Mouse (Mus musculus) embryonic facial prominence, embryonic 10.5 days (tissue): ENCODE results near the gene Shc1. TPM values are rescaled to one million over a fixed set of nuclear protein-coding genes. Genes with fewer than 3 reads are reported as not detected.
"Not testable (repeated sequence)": the region's sequence is repeated elsewhere in the genome, so short reads cannot be mapped to it uniquely, and the experiment has no call there.

Experiments used
- DNase-seq: peaks from one replicate; pipeline ENCODE4 v3.0.0-alpha.2; 2017; ENCODE audit warnings: low spot score
- H3K27ac ChIP-seq: fragments of 300-500 bp; sonication (generic); replicated peaks from 2 replicates; pipeline ENCODE4 v1.5.1; 2016; ENCODE audit warnings: mild to moderate bottlenecking
- H3K27me3 ChIP-seq: fragments of 300-500 bp; sonication (generic); replicated peaks from 2 replicates; pipeline ENCODE4 v1.6.1; 2016; ENCODE audit warnings: low read depth, mild to moderate bottlenecking; ENCODE audit not compliant: poor library complexity, severe bottlenecking
- H3K36me3 ChIP-seq: fragments of 300-500 bp; sonication (generic); replicated peaks from 2 replicates; pipeline ENCODE4 v1.6.1; 2016; ENCODE audit warnings: mild to moderate bottlenecking, moderate library complexity
- H3K4me1 ChIP-seq: fragments of 300-500 bp; sonication (generic); 2 replicates; pipeline ENCODE4 v1.6.1; 2016
- H3K4me3 ChIP-seq: fragments of 300-500 bp; sonication (generic); 2 replicates; pipeline ENCODE4 v1.5.1; 2016; ENCODE audit warnings: mild to moderate bottlenecking, moderate library complexity
- H3K9me3 ChIP-seq: fragments of 300-500 bp; sonication (generic); 2 replicates; pipeline ENCODE4 v1.6.1; 2016; ENCODE audit warnings: mild to moderate bottlenecking
- WGBS: fragments of 180-500 bp; shearing (Covaris S2); methylation state at CpG from one replicate; pipeline ENCODE4 v1.1.7; 2016; 5-methylcytosine and 5-hydroxymethylcytosine counted together
- polyA plus RNA-seq: library from polyadenylated mRNA; unstranded; fragments of >200 nt; fragmentation: Nextera tagmentation; extraction: Ambion mirVana; gene quantifications from 2 replicates; pipeline ENCODE4 v1.2.1, GENCODE M21; 2016

The Shc1 gene
- polyA plus RNA-seq, 1 experiment from 2014 or later: 82.0 TPM

- 93% methylated on average over 5 of the region's 5 CpGs for WGBS
- Histone ChIP-seq H3K27me3 (no peaks in the 10 kb centered on the region), H3K4me1 (peaks cover 48% of the 10 kb centered on the region), H3K9me3 (no peaks in the 10 kb centered on the region), H3K36me3 (peaks cover 59% of the 10 kb centered on the region), H3K27ac (no peak overlapping the region), H3K4me3 (peak overlapping the region; percentile 11; the same call in 1 of the 2 replicates)
- DNase-seq: no peak
Observed at GRCm38 (mm10) chr3:89424416-89425140, 6.3 kb downstream of the Shc1 start.

DNA sequence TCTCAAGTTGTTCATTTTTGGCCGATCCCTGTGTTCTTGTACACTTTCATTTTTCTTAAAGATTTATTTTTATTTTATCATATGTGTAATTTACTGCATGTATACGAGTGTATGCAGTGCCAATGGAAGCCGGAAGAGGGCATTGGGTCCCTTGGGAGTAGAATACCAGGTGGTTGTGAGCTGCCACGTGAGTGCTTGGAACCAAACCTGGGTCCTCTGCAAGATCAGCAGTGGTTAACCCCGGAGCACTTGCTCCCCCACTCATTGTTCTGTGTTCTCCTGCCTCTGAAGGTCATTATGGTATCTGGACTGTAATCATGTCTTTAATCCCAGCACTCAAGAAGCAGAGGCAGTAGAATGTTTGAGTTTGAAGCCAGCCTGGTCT is 6.9 kb downstream of the Shc1 start:
- DNase-seq: no peak
- WGBS: 88% methylated on average over 5 of the region's 5 CpGs
- Histone ChIP-seq H3K9me3 (no peaks in the 10 kb centered on the region), H3K36me3 (peaks cover 59% of the 10 kb centered on the region), H3K4me3 (no peak overlapping the region), H3K27ac (no peak overlapping the region), H3K27me3 (no peaks in the 10 kb centered on the region), H3K4me1 (peaks cover 48% of the 10 kb centered on the region)

- H3K4me1 ChIP-seq: peaks cover 49% of the 10 kb centered on the region
- peaks cover 59% of the 10 kb centered on the region for H3K36me3 ChIP-seq
- H3K27me3 ChIP-seq: no peaks in the 10 kb centered on the region
- whole genome bisulfite sequencing: 89% methylated on average over 4 of the region's 4 CpGs
- no peak overlapping the region for H3K27ac ChIP-seq
- no peak overlapping the region for H3K4me3 ChIP-seq
- DNase-seq: no peak
- no peaks in the 10 kb centered on the region for H3K9me3 ChIP-seq
Observed at GRCm38 (mm10) chr3:89425876-89426275, 7.6 kb downstream of the Shc1 start.

GRCm38 (mm10) chr3:89429021-89429420 is 10.8 kb downstream of the Shc1 start:
- H3K9me3 ChIP-seq, H3K27me3 ChIP-seq, H3K4me3 ChIP-seq, DNase-seq, H3K27ac ChIP-seq: not testable (repeated sequence)
- peaks cover 67% of the 10 kb centered on the region for H3K36me3 ChIP-seq
- H3K4me1 ChIP-seq: peaks cover 33% of the 10 kb centered on the region
- WGBS: 91% methylated on average over 7 of the region's 7 CpGs

- no peaks in the 10 kb centered on the region for H3K27me3 ChIP-seq
- no peaks in the 10 kb centered on the region for H3K9me3 ChIP-seq
- H3K27ac ChIP-seq: peak within 1 kb of the TSS; percentile 91
- WGBS: 2% methylated on average over 68 of the region's 68 CpGs
- peak; percentile 98 for DNase-seq
- peaks cover 65% of the 10 kb centered on the region for H3K36me3 ChIP-seq
- H3K4me1 ChIP-seq: peaks cover 33% of the 10 kb centered on the region
- H3K4me3 ChIP-seq: peak within 1 kb of the TSS; percentile 93
Observed at GRCm38 (mm10) chr3:89430171-89431159, 12.2 kb downstream of the Shc1 start, which contains the start of gene Pygo2. Gene Pygo2, plus strand, starts transcription at chr3:89430214.

GRCm38 (mm10) chr3:89432606-89433005 is 14.4 kb downstream of the Shc1 start:
- Histone ChIP-seq H3K9me3 (no peaks in the 10 kb centered on the region), H3K36me3 (peaks cover 45% of the 10 kb centered on the region), H3K27ac (no peak overlapping the region), H3K4me1 (peaks cover 49% of the 10 kb centered on the region), H3K4me3 (0 out of 2 replicates have a peak overlapping the region, but pooled peaks have one; percentile 2), H3K27me3 (no peaks in the 10 kb centered on the region)
- no peak for DNase-seq
- WGBS: 93% methylated on average over 8 of the region's 8 CpGs

GRCm38 (mm10) chr3:89434532-89434931 is 16.3 kb downstream of the Shc1 start:
- 81% methylated on average over 11 of the region's 11 CpGs for WGBS
- H3K4me3 ChIP-seq: no peak overlapping the region
- no peaks in the 10 kb centered on the region for H3K27me3 ChIP-seq
- H3K9me3 ChIP-seq: no peaks in the 10 kb centered on the region
- peaks cover 56% of the 10 kb centered on the region for H3K4me1 ChIP-seq
- H3K27ac ChIP-seq: peak overlapping the region; percentile 24; the same call in 1 of the 2 replicates
- H3K36me3 ChIP-seq: peaks cover 32% of the 10 kb centered on the region
- no peak for DNase-seq

- no peak overlapping the region for H3K4me3 ChIP-seq
- H3K4me1 ChIP-seq: peaks cover 51% of the 10 kb centered on the region
- no peaks in the 10 kb centered on the region for H3K9me3 ChIP-seq
- peaks cover 36% of the 10 kb centered on the region for H3K36me3 ChIP-seq
- DNase-seq: no peak
- H3K27me3 ChIP-seq: no peaks in the 10 kb centered on the region
- no peak overlapping the region for H3K27ac ChIP-seq
- WGBS: 60% methylated on average over 7 of the region's 7 CpGs
Observed at GRCm38 (mm10) chr3:89435041-89435440, 16.8 kb downstream of the Shc1 start.

GRCm38 (mm10) chr3:89436176-89437113 is 18.2 kb downstream of the Shc1 start, which contains the start of gene Pbxip1:
Gene Pbxip1, plus strand, starts transcription at chr3:89436706.
- H3K4me3 ChIP-seq: peak within 1 kb of the TSS; percentile 67
- no peaks in the 10 kb centered on the region for H3K9me3 ChIP-seq
- DNase-seq: peak; percentile 91
- H3K4me1 ChIP-seq: peaks cover 37% of the 10 kb centered on the region
- peaks cover 42% of the 10 kb centered on the region for H3K36me3 ChIP-seq
- WGBS: 5% methylated on average over 16 of the region's 16 CpGs
- no peaks in the 10 kb centered on the region for H3K27me3 ChIP-seq
- H3K27ac ChIP-seq: peak within 1 kb of the TSS; percentile 85

GRCm38 (mm10) chr3:89437269-89437668 is 19.0 kb downstream of the Shc1 start:
- H3K4me1 ChIP-seq: peaks cover 31% of the 10 kb centered on the region
- peak; percentile 48 for DNase-seq
- no peaks in the 10 kb centered on the region for H3K9me3 ChIP-seq
- peak overlapping the region; percentile 67 for H3K4me3 ChIP-seq
- WGBS: 35% methylated on average over 5 of the region's 5 CpGs
- H3K27me3 ChIP-seq: no peaks in the 10 kb centered on the region
- peak overlapping the region; percentile 85 for H3K27ac ChIP-seq
- peaks cover 39% of the 10 kb centered on the region for H3K36me3 ChIP-seq

DNA sequence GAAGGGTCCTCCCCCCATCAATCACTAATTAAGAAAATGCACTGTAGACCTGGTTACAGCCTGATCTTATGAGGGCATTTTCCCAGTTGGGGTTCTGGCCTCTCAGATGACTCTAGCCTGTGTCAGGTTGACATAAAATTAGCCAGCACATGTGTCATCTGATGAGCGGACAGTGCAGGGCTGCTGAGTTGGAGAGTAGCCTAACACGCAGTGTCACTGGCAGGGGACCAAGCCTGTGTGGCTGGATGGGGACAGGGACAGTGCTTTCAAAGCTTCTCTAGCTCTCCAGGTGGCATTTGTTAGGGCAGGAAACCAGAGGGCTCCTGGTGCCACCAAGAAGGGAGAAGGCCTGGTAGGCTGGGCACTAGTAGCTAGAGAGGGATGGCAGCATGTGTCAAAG is 22.4 kb downstream of the Shc1 start:
- Histone ChIP-seq H3K36me3 (peaks cover 37% of the 10 kb centered on the region), H3K4me1 (peaks cover 23% of the 10 kb centered on the region), H3K4me3 (no peak overlapping the region), H3K9me3 (no peaks in the 10 kb centered on the region), H3K27me3 (no peaks in the 10 kb centered on the region), H3K27ac (no peak overlapping the region)
- 93% methylated on average over 2 of the region's 2 CpGs for whole genome bisulfite sequencing
- no peak for DNase-seq
